9 mouse cellular contexts compared by ENCODE assay signal in genomic region chr4:35096226-35097175, GRCm38 (mm10). TPM values are rescaled to one million over a fixed set of nuclear protein-coding genes. Genes with fewer than 3 reads are reported as not detected.
DNase-seq lines count a peak whose midpoint lies in the region; ATAC-seq and TF ChIP-seq lines count a peak whose summit lies in the region.
"Had no signal": no experiment of that assay in that cellular context is flagged by ENCODE, and none has a peak within 500 bp of the region (broad histone marks: within the 10 kb centered on the region; RNA-seq: fewer than 3 reads in every experiment).

No protein-coding gene starts in this region.

- H3K9me3 ChIP-seq in megakaryocyte, embryonic 14.5 days = 0 out of 2 replicates have a peak, but pooled peaks cover 4% of the 10 kb centered on the region
- no peaks in the 10 kb centered on the region for H3K9me3 ChIP-seq in midbrain, embryonic 11.5 days (ENCODE audit: control insufficient read depth, low read length)

- peak overlapping the region; percentile 12 for H3K27ac ChIP-seq in testis, adult 2 months (ENCODE audit: control insufficient read depth, insufficient read depth, low read depth, low read length)
- H3K27ac ChIP-seq in midbrain, embryonic 11.5 days (ENCODE audit: low read depth, low read length) = no peak overlapping the region

- peak overlapping the region; percentile 77 for H3K4me3 ChIP-seq in testis, adult 2 months (ENCODE audit: control insufficient read depth, low read depth, low read length)
- peak overlapping the region; percentile 44 for H3K4me3 ChIP-seq in megakaryocyte, embryonic 14.5 days (replicated peaks)
- H3K4me3 ChIP-seq in midbrain, embryonic 11.5 days (ENCODE audit: low read depth, low read length) = no peak overlapping the region

- no peaks in the 10 kb centered on the region for H3K27me3 ChIP-seq in testis, adult 2 months (ENCODE audit: control insufficient read depth, insufficient read depth, low read length)
- H3K27me3 ChIP-seq in megakaryocyte, embryonic 14.5 days (replicated peaks) = no peaks in the 10 kb centered on the region
- H3K27me3 ChIP-seq in midbrain, embryonic 11.5 days (ENCODE audit: control insufficient read depth, insufficient read depth, low read length) = no peaks in the 10 kb centered on the region

- peak; percentile 21; the same call in 1 of the 2 replicates for TF ChIP-seq POLR2A in testis, adult 2 months (IDR thresholded peaks at IDR 0.05; ENCODE audit: control insufficient read depth, low read depth, low read length)

- H3K4me2 ChIP-seq in midbrain, embryonic 11.5 days = no peak overlapping the region

- no peak overlapping the region for H3K9ac ChIP-seq in midbrain, embryonic 11.5 days (ENCODE audit: low read length)

- no peak for TF ChIP-seq CTCF in testis, adult 2 months (IDR thresholded peaks at IDR 0.05; ENCODE audit: control insufficient read depth, insufficient read depth, insufficient replicate concordance, low read depth, low read length)

- peaks cover 18% of the 10 kb centered on the region for H3K4me1 ChIP-seq in testis, adult 2 months (ENCODE audit: control insufficient read depth, insufficient read depth, low read length)
- no peaks in the 10 kb centered on the region; the same call in 1 of the 2 replicates for H3K4me1 ChIP-seq in megakaryocyte, embryonic 14.5 days
- peaks cover 12% of the 10 kb centered on the region for H3K4me1 ChIP-seq in midbrain, embryonic 11.5 days (ENCODE audit: control insufficient read depth, insufficient read depth, low read length)

- no peaks in the 10 kb centered on the region for H3K36me3 ChIP-seq in testis, adult 2 months (ENCODE audit: control insufficient read depth, insufficient read depth, low read length)
- no peaks in the 10 kb centered on the region for H3K36me3 ChIP-seq in megakaryocyte, embryonic 14.5 days (replicated peaks; ENCODE audit: low read length)
- H3K36me3 ChIP-seq in midbrain, embryonic 11.5 days (ENCODE audit: control insufficient read depth, insufficient read depth, low read length) = no peaks in the 10 kb centered on the region

- no peak for ATAC-seq in midbrain, embryonic 11.5 days (ENCODE audit: low FRiP score)

- 87% methylated on average over 28 of the region's 28 CpGs for WGBS in midbrain, embryonic 11.5 days

- no peak for DNase-seq in testis, postnatal 10 days (ENCODE audit: low spot score)
- peak; percentile 48 for DNase-seq in kidney, postnatal 10 days
- peak; percentile 91 for DNase-seq in yolk sac, embryonic 10.5 days (ENCODE audit: low spot score)
- DNase-seq in midbrain, embryonic 11.5 days (ENCODE audit: low spot score, missing footprints) = no peak
- DNase-seq in layer of hippocampus, adult 8-10 months (ENCODE audit: low spot score in 2 of 2) = no peak
- DNase-seq in urinary bladder, postnatal 10 days (ENCODE audit: low spot score) = no peak
- DNase-seq: cerebellum, postnatal 10 days had no signal

RNA-seq across cellular contexts. Expression of gene Ifnk, which starts 55.4 kb away (rescaled TPM):
- not detected in 2 replicates for polyA plus RNA-seq in testis, adult 2 months (2012; rRNA removed)
- polyA plus RNA-seq in megakaryocyte, embryonic 14.5 days (2012; ENCODE audit: insufficient read depth, low replicate concordance) = not detected in 2 replicates
- 0.46 TPM in 1 of 2 replicates, not detected in the other for polyA plus RNA-seq in midbrain, embryonic 11.5 days (2014; fragmentation: Nextera tagmentation; extraction: Ambion mirVana)
- total RNA-seq in layer of hippocampus, adult 8-10 months (2022) = not detected

Comparison
In these comparisons a context has a peak if more than half of its experiments do, and no peak if none do; other contexts are left out.
1. DNase-seq: peak in kidney, postnatal 10 days (single experiment) and yolk sac, embryonic 10.5 days (single experiment); none in testis, postnatal 10 days (single experiment), midbrain, embryonic 11.5 days (single experiment), layer of hippocampus, adult 8-10 months (0 of 2) and urinary bladder, postnatal 10 days (single experiment).